Mouse (Mus musculus): ENCODE data around the gene Ndufaf8.

GRCm38 (mm10) chr11:120107026-120107425 is 8.3 kb downstream of the Ndufaf8 start:
- TF ChIP-seq CEBPB (IDR thresholded peaks at IDR 0.05; ENCODE audit: insufficient read depth, poor library complexity, severe bottlenecking): no peak
- no peak for TF ChIP-seq MYOG (IDR thresholded peaks at IDR 0.05; ENCODE audit: control insufficient read depth in 1 of 3, insufficient read depth in 1 of 3, insufficient read length in 2 of 3, low read depth in 2 of 3)
- no peak for TF ChIP-seq POLR2A (IDR thresholded peaks at IDR 0.05; ENCODE audit: insufficient read length, low read depth)
- no peak for TF ChIP-seq MAX (IDR thresholded peaks at IDR 0.05; ENCODE audit: low read depth)
- no peak for TF ChIP-seq TCF3 (IDR thresholded peaks at IDR 0.05; ENCODE audit: insufficient read length, low read depth)
- no peak for TF ChIP-seq TCF12 (IDR thresholded peaks at IDR 0.05; ENCODE audit: insufficient read depth, poor library complexity, severe bottlenecking)
- no peak for TF ChIP-seq USF1 (IDR thresholded peaks at IDR 0.05; ENCODE audit: low read depth)
